Mouse (Mus musculus): ENCODE results near the gene Hadha.

Hadha gene

GRCm38 (mm10) chr5:30128680-30129079 lies 26.3 kb downstream of the Hadha start:
- no peak for TF ChIP-seq GATA4 (IDR thresholded peaks at IDR 0.05; ENCODE audit: insufficient replicate concordance, low read length)

DNA sequence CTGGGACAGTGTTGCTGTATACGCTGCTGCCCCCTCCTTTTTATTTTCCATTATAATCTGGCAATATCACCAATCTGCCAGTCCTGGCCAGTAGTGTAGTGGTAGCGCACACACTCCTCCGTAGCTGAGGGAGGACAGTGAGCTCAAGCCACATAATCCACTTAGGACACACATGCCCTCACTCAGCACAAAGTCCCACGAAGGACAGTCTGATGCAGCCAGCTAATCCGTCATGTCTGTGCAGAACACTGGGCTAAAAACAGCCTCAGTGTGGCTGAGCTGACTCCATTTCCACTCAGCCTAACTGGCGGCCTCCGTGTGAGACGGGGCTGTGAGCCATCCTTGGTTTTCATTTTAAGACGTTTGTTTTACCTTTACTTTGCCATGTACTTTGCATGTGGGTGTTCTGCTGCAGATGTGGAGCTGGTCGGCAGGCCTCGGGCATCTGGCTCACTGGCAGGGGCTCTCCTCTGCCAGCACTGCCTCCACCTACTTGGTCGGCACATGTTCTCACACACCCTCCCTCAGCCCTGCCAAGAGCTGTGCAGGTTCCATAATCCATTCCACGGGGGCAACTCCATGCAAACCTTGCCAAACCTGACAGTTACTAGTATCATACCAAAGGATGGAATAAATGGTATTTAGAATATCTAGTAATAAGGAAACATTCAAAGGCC lies 26.9 kb downstream of the Hadha start:
- TF ChIP-seq GATA4 (IDR thresholded peaks at IDR 0.05; ENCODE audit: insufficient replicate concordance, low read length): no peak

- no peak for TF ChIP-seq GATA4 (IDR thresholded peaks at IDR 0.05; ENCODE audit: insufficient replicate concordance, low read length)
These were observed 28.2 kb downstream of the Hadha start for GRCm38 (mm10) chr5:30126756-30127155.

- TF ChIP-seq GATA4 (IDR thresholded peaks at IDR 0.05; ENCODE audit: insufficient replicate concordance, low read length): no peak
These were observed 29.4 kb downstream of the Hadha start for GRCm38 (mm10) chr5:30125587-30125986.

- TF ChIP-seq GATA4 (IDR thresholded peaks at IDR 0.05; ENCODE audit: insufficient replicate concordance, low read length): no peak
These were observed 32.5 kb downstream of the Hadha start for GRCm38 (mm10) chr5:30122481-30122880.

GRCm38 (mm10) chr5:30120106-30120505 lies 34.9 kb downstream of the Hadha start:
- no peak for TF ChIP-seq GATA4 (IDR thresholded peaks at IDR 0.05; ENCODE audit: insufficient replicate concordance, low read length)

DNA sequence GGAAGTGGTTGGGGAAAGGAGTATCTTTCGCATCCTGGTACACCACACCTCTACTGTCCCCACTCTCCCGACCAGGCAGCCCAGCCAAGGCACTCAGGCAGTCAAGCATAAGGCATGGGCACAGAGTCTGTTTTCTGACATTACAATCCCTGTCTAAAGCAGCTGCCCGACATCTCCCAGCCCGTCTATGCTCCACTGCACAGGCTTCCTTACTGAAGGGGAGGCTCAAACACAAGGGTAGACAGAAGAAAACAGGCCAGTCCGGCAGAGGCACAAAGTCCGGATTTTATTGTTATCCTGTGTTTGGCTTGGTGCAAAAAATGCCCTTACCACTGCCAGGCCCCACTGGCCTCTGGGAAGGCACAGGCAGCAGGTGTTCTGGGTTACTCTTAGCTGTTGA lies 35.8 kb downstream of the Hadha start:
- no peak for TF ChIP-seq GATA4 (IDR thresholded peaks at IDR 0.05; ENCODE audit: insufficient replicate concordance, low read length)

DNA sequence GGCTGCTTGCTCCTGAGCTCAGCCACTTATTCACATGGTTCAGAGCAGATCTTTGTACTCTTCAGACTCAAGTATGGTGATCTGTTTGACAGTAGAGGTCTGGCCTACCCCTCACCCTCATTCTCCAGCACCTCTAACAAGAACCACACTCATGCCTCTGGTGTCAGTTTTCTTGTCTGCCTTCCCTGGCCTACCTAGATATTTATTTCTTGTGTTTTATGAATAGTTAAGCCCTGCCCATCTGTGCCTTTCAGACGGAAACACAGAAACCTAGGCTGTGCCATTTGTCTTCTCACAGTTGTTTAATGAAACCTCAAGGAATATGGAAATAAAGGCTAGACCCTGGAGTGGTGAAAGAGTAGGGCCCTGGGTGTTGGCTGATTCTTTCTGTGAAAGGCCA lies 36.9 kb downstream of the Hadha start:
- TF ChIP-seq GATA4 (IDR thresholded peaks at IDR 0.05; ENCODE audit: insufficient replicate concordance, low read length): no peak

DNA sequence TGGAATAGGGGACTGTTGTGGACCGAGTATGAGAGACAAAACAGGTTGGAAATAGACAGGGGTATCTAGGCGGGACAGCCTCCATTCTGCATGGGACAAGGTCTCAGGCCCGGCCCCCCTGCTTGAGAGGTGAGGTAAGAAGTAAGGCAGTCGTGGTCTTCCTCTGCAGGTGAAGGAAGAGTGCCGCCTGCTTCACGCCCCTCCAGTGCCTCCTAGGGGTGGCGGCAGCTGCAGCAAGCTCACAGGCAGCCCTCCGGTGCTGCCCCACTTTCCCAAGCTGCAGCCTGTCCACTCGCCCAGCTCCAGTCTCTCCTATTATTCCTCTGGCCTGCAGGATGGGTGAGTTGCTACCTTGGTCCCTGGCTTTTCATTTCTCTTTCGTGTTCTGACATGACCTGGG lies 39.2 kb downstream of the Hadha start:
- TF ChIP-seq GATA4 (IDR thresholded peaks at IDR 0.05; ENCODE audit: insufficient replicate concordance, low read length): no peak

GRCm38 (mm10) chr5:30114761-30115140 lies 40.2 kb downstream of the Hadha start:
- TF ChIP-seq GATA4 (IDR thresholded peaks at IDR 0.05; ENCODE audit: insufficient replicate concordance, low read length): no peak

GRCm38 (mm10) chr5:30113881-30114760 lies 40.8 kb downstream of the Hadha start:
- TF ChIP-seq GATA4 (IDR thresholded peaks at IDR 0.05; ENCODE audit: insufficient replicate concordance, low read length): no peak

DNA sequence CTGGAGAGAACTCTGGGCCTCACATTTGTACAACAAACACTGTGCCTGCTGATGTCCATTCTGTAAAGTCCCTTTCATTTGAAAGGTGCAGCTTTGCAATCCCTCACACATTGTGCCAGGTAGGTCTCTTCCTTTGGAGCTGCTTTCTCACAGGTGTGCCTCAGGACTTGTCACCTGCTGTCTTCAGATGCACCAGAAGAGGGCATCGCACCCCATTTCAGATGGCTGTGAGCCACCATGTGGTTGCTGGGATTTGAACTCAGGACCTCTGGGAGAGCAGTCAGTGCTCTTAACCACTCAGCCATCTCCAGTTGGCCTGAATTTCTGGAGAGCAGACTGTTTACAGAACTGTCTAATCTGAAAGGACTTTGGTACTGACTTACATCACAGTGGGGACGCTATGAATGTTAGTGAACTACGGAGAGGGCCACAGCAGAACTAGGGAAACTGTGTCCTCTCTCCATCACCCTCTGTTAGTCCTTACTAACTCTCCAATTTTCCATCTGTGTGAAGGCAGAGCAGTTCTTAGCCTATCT lies 42.4 kb downstream of the Hadha start:
- TF ChIP-seq GATA4 (IDR thresholded peaks at IDR 0.05; ENCODE audit: insufficient replicate concordance, low read length): peak; percentile 12; the same call in 1 of the 2 replicates

GRCm38 (mm10) chr5:30111771-30112170 lies 43.2 kb downstream of the Hadha start:
- TF ChIP-seq GATA4 (IDR thresholded peaks at IDR 0.05; ENCODE audit: insufficient replicate concordance, low read length): no peak

- TF ChIP-seq GATA4 (IDR thresholded peaks at IDR 0.05; ENCODE audit: insufficient replicate concordance, low read length): no peak
These were observed 43.8 kb downstream of the Hadha start for GRCm38 (mm10) chr5:30111126-30111525.

- no peak for TF ChIP-seq GATA4 (IDR thresholded peaks at IDR 0.05; ENCODE audit: insufficient replicate concordance, low read length)
These were observed 44.4 kb downstream of the Hadha start for GRCm38 (mm10) chr5:30110371-30111060.

Data from liver, adult (tissue).